Mouse (Mus musculus): ENCODE measurements at regions not wholly inside any gene's neighbourhood (a gene's known extent, or its start where the extent isn't known, plus 50 kb on each side); places are given as distances from the start of the nearest gene placed in this dataset.

DNA sequence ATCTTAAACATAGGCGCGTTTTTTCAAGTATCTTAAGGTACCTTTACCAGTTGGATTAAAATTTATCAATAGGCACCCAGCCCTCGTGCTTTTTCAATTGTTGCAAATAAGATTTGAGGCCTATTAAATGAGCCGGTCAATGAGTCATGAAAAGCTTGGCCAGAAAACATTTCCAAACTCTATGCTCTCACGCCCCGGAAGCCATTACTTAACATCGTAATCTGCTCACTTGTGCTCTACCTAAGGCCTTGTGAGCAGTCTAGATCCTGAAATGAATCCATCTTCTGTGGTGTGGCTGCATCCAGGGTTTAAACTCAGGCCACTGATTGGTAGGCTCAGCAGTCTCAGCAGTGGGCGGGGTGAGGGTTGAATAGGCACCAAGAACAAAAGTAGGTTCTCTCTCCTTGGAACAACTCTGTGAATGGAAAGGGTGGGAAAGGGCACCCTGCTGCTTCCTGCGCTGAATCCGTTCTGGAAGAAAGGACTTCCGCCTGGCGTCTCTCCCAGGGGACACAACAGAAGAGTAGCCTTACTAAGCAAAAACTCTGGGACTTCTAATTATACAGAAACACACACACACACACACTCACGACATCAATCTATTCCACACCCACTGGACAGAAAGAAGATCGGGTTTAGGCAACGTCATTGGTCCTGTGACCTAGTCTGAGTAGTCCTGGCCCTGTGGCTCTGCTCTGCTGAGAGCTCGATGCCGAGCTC is 53.4 kb upstream of the Fmnl2 start:
- DNase-seq = peak in 1 of 2 experiments; percentile 26
- intact Hi-C loops (cut with DNase I) = no loop called here

GRCm38 (mm10) chr2:52804826-52805149 is 52.9 kb upstream of the Fmnl2 start:
- no peak for DNase-seq
- intact Hi-C loops (cut with DNase I) = no loop called here

GRCm38 (mm10) chr2:52807826-52808225 is 49.8 kb upstream of the Fmnl2 start:
- no peak for DNase-seq
- intact Hi-C loops (cut with DNase I) = no loop called here

All from gastrocnemius, postnatal 36 days (tissue).